Comparison of ENCODE assay signal across 26 mouse cellular contexts in genomic region chr16:6531459-6531858, GRCm38 (mm10).
DNase-seq lines count a peak whose midpoint lies in the region; ATAC-seq and TF ChIP-seq lines count a peak whose summit lies in the region.
"Had no signal": no experiment of that assay in that cellular context is flagged by ENCODE, and none has a peak within 500 bp of the region (broad histone marks: within the 10 kb centered on the region; RNA-seq: fewer than 3 reads in every experiment).

No protein-coding gene starts in this region.

- no peak overlapping the region for H3K4me2 ChIP-seq in forebrain, embryonic 11.5 days (ENCODE audit: low read depth, low read length, severe bottlenecking)
- H3K4me2 ChIP-seq in forebrain, postnatal 0 days (ENCODE audit: low read depth): no peak overlapping the region
- H3K4me2 ChIP-seq in neural tube, embryonic 13.5 days: no peak overlapping the region
- H3K4me2 ChIP-seq in kidney, embryonic 15.5 days: no peak overlapping the region
- H3K4me2 ChIP-seq: embryonic facial prominence, embryonic 13.5 days; forebrain, embryonic 15.5 days; heart, embryonic 12.5 days; midbrain, embryonic 11.5 days had no signal

- WGBS in forebrain, embryonic 11.5 days: 53% methylated on average over 3 of the region's 3 CpGs
- 38% methylated on average over 3 of the region's 3 CpGs for WGBS in forebrain, postnatal 0 days
- 29% methylated on average over 3 of the region's 3 CpGs for WGBS in neural tube, embryonic 13.5 days
- WGBS in lung, adult 2 months: 61% methylated on average over 3 of the region's 3 CpGs
- 54% methylated on average over 3 of the region's 3 CpGs for WGBS in kidney, embryonic 15.5 days

- no peaks in the 10 kb centered on the region; the same call in 1 of the 2 replicates for H3K4me1 ChIP-seq in forebrain, embryonic 11.5 days (replicated peaks; ENCODE audit: control insufficient read depth, insufficient read depth, low read length)
- 0 out of 2 replicates have a peak, but pooled peaks cover 3% of the 10 kb centered on the region for H3K4me1 ChIP-seq in forebrain, postnatal 0 days (ENCODE audit: insufficient read depth)
- peaks cover 35% of the 10 kb centered on the region for H3K4me1 ChIP-seq in neural tube, embryonic 13.5 days (replicated peaks)
- H3K4me1 ChIP-seq in lung, adult 2 months (ENCODE audit: control insufficient read depth, insufficient read depth, low read length): no peaks in the 10 kb centered on the region
- no peaks in the 10 kb centered on the region for H3K4me1 ChIP-seq in kidney, embryonic 15.5 days
- H3K4me1 ChIP-seq: embryonic facial prominence, embryonic 13.5 days; heart, embryonic 12.5 days; limb, embryonic 10.5 days had no signal

- no peak for ATAC-seq in forebrain, embryonic 11.5 days (replicated peaks; ENCODE audit: low FRiP score)
- ATAC-seq in forebrain, postnatal 0 days: no peak
- ATAC-seq in neural tube, embryonic 13.5 days (ENCODE audit: low read depth): peak; percentile 73
- ATAC-seq in kidney, embryonic 15.5 days (replicated peaks; ENCODE audit: low FRiP score): no peak
- ATAC-seq: CD4-positive, CD25-positive, alpha-beta regulatory T cell, adult 4 months; forebrain, embryonic 15.5 days; lung, postnatal 0 days had no signal

- H3K9ac ChIP-seq in forebrain, embryonic 11.5 days (ENCODE audit: low read length): no peak overlapping the region
- H3K9ac ChIP-seq in forebrain, postnatal 0 days: no peak overlapping the region
- no peak overlapping the region for H3K9ac ChIP-seq in neural tube, embryonic 13.5 days
- H3K9ac ChIP-seq in kidney, embryonic 15.5 days: no peak overlapping the region
- H3K9ac ChIP-seq: embryonic facial prominence, embryonic 13.5 days; forebrain, embryonic 15.5 days; heart, embryonic 12.5 days had no signal

- no peaks in the 10 kb centered on the region for H3K9me3 ChIP-seq in forebrain, embryonic 11.5 days (ENCODE audit: control insufficient read depth, low read length)
- H3K9me3 ChIP-seq in forebrain, postnatal 0 days (ENCODE audit: low read length): no peaks in the 10 kb centered on the region
- no peaks in the 10 kb centered on the region for H3K9me3 ChIP-seq in neural tube, embryonic 13.5 days
- H3K9me3 ChIP-seq in kidney, embryonic 15.5 days (replicated peaks): no peaks in the 10 kb centered on the region
- H3K9me3 ChIP-seq: embryonic facial prominence, embryonic 13.5 days; forebrain, embryonic 15.5 days; heart, embryonic 12.5 days; limb, embryonic 10.5 days had no signal

- DNase-seq in forebrain, embryonic 11.5 days (ENCODE audit: low spot score): peak; percentile 51
- no peak for DNase-seq in forebrain, postnatal 0 days
- DNase-seq in left cerebral cortex, adult 2 months (ENCODE audit: extremely low spot score in 1 of 2, low spot score in 2 of 2): no peak
- DNase-seq in left cerebral cortex, adult 18-20 months (ENCODE audit: low spot score in 2 of 2): no peak
- DNase-seq in lung, adult 2 months: no peak
- DNase-seq: adrenal gland, postnatal 14 days; cerebellum, adult 9-11 months; gastrocnemius, postnatal 10 days; heart, adult 11 months; heart, postnatal 10 days; kidney, adult 11 months; kidney, postnatal 4 days; liver; thymus, adult 2 months; thymus, postnatal 4 days had no signal

- intact Hi-C loops in left cerebral cortex, adult 2 months (cut with DNase I): no loop called here

- no peak overlapping the region for H3K4me3 ChIP-seq in forebrain, embryonic 11.5 days (ENCODE audit: low read depth, low read length)
- H3K4me3 ChIP-seq in forebrain, postnatal 0 days (ENCODE audit: low read depth, low read length): no peak overlapping the region
- H3K4me3 ChIP-seq in left cerebral cortex, adult 2 months: no peak overlapping the region
- H3K4me3 ChIP-seq in neural tube, embryonic 13.5 days: no peak overlapping the region
- H3K4me3 ChIP-seq in lung, adult 2 months (replicated peaks; ENCODE audit: extremely low read depth, low read depth, low read length): no peak overlapping the region
- H3K4me3 ChIP-seq in kidney, embryonic 15.5 days (replicated peaks): no peak overlapping the region
- H3K4me3 ChIP-seq: embryonic facial prominence, embryonic 13.5 days; erythroblast, embryonic 14.5 days; forebrain, embryonic 15.5 days; heart, embryonic 12.5 days; limb, embryonic 10.5 days had no signal

- H3K27ac ChIP-seq in forebrain, embryonic 11.5 days (ENCODE audit: low read depth, low read length): no peak overlapping the region
- H3K27ac ChIP-seq in forebrain, postnatal 0 days (ENCODE audit: low read depth, low read length): no peak overlapping the region
- peak overlapping the region; percentile 44; the same call in 1 of the 2 replicates for H3K27ac ChIP-seq in left cerebral cortex, adult 2 months
- H3K27ac ChIP-seq in neural tube, embryonic 13.5 days (replicated peaks): peak overlapping the region; percentile 82
- H3K27ac ChIP-seq in kidney, embryonic 15.5 days: no peak overlapping the region
- H3K27ac ChIP-seq: embryonic facial prominence, embryonic 13.5 days; limb, embryonic 10.5 days; macrophage had no signal

- TF ChIP-seq POLR2A in lung, adult 2 months (IDR thresholded peaks at IDR 0.05; ENCODE audit: borderline replicate concordance, extremely low read depth, low read depth, low read length): no peak

- no peaks in the 10 kb centered on the region for H3K36me3 ChIP-seq in forebrain, embryonic 11.5 days (ENCODE audit: control insufficient read depth, insufficient read depth, low read length)
- no peaks in the 10 kb centered on the region for H3K36me3 ChIP-seq in forebrain, postnatal 0 days (ENCODE audit: insufficient read depth)
- no peaks in the 10 kb centered on the region for H3K36me3 ChIP-seq in neural tube, embryonic 13.5 days
- no peaks in the 10 kb centered on the region for H3K36me3 ChIP-seq in kidney, embryonic 15.5 days
- H3K36me3 ChIP-seq: embryonic facial prominence, embryonic 13.5 days; forebrain, embryonic 15.5 days; heart, embryonic 12.5 days; limb, embryonic 10.5 days had no signal

- no peak for TF ChIP-seq CTCF in forebrain, postnatal 0 days (IDR thresholded peaks at IDR 0.05; ENCODE audit: low read depth)
- TF ChIP-seq CTCF in left cerebral cortex, adult 2 months (IDR thresholded peaks at IDR 0.05): no peak
- no peak for TF ChIP-seq CTCF in lung, adult 2 months (IDR thresholded peaks at IDR 0.05; ENCODE audit: insufficient read depth, low read length)

- no peaks in the 10 kb centered on the region for H3K27me3 ChIP-seq in forebrain, embryonic 11.5 days (ENCODE audit: control insufficient read depth, insufficient read depth, low read length)
- no peaks in the 10 kb centered on the region for H3K27me3 ChIP-seq in forebrain, postnatal 0 days (ENCODE audit: insufficient read depth, low read length)
- H3K27me3 ChIP-seq in neural tube, embryonic 13.5 days: no peaks in the 10 kb centered on the region
- no peaks in the 10 kb centered on the region for H3K27me3 ChIP-seq in kidney, embryonic 15.5 days
- H3K27me3 ChIP-seq: embryonic facial prominence, embryonic 13.5 days; forebrain, embryonic 15.5 days; heart, embryonic 12.5 days had no signal

Comparison
In these comparisons a context has a peak if more than half of its experiments do, and no peak if none do; other contexts are left out.
1. H3K27ac ChIP-seq: peak in left cerebral cortex, adult 2 months (single experiment) and neural tube, embryonic 13.5 days (single experiment); none in forebrain, embryonic 11.5 days (single experiment), forebrain, postnatal 0 days (single experiment) and kidney, embryonic 15.5 days (single experiment).